Mouse (Mus musculus): ENCODE measurements around the gene Hexim2.

The Hexim2 gene

GRCm38 (mm10) chr11:103140763-103141100 lies 8.5 kb downstream of the Hexim2 start:
- in situ Hi-C loops (cut with MboI; ENCODE audit: low sequenced_read_pairs): no loop called here

GRCm38 (mm10) chr11:103141101-103141943 lies 9.1 kb downstream of the Hexim2 start:
- in situ Hi-C loops (cut with MboI; ENCODE audit: low sequenced_read_pairs): no loop called here

- in situ Hi-C loops (cut with MboI; ENCODE audit: low sequenced_read_pairs): no loop called here
These were observed 9.7 kb downstream of the Hexim2 start for GRCm38 (mm10) chr11:103141944-103142255.

GRCm38 (mm10) chr11:103142441-103143182 lies 10.4 kb downstream of the Hexim2 start:
- in situ Hi-C loops (cut with MboI; ENCODE audit: low sequenced_read_pairs): no loop called here

- in situ Hi-C loops (cut with MboI; ENCODE audit: low sequenced_read_pairs): no loop called here
These were observed 12.4 kb downstream of the Hexim2 start for GRCm38 (mm10) chr11:103144309-103145285.

- in situ Hi-C loops (cut with MboI; ENCODE audit: low sequenced_read_pairs): no loop called here
These were observed 14.2 kb downstream of the Hexim2 start for GRCm38 (mm10) chr11:103146386-103146785.

- in situ Hi-C loops (cut with MboI; ENCODE audit: low sequenced_read_pairs): no loop called here
These were observed 15.5 kb downstream of the Hexim2 start for GRCm38 (mm10) chr11:103147766-103148165.

GRCm38 (mm10) chr11:103149771-103150170 lies 17.5 kb downstream of the Hexim2 start:
- in situ Hi-C loops (cut with MboI; ENCODE audit: low sequenced_read_pairs): loop anchor here (5.0 kb wide), 1 partner anchor 47 kb away; the partner anchor contains the start of genes Acbd4 and Plcd3

GRCm38 (mm10) chr11:103158621-103159478 lies 26.6 kb downstream of the Hexim2 start:
- in situ Hi-C loops (cut with MboI; ENCODE audit: low sequenced_read_pairs): no loop called here

- in situ Hi-C loops (cut with MboI; ENCODE audit: low sequenced_read_pairs): loop anchor here (10.0 kb wide), 1 partner anchor 174 kb away; no protein-coding TSS in a partner anchor
These were observed 28.5 kb downstream of the Hexim2 start for GRCm38 (mm10) chr11:103160738-103161137.

GRCm38 (mm10) chr11:103161449-103161848 lies 29.2 kb downstream of the Hexim2 start:
- in situ Hi-C loops (cut with MboI; ENCODE audit: low sequenced_read_pairs): loop anchor here (10.0 kb wide), 1 partner anchor 173 kb away; no protein-coding TSS in a partner anchor

GRCm38 (mm10) chr11:103162132-103162531 lies 29.9 kb downstream of the Hexim2 start:
- in situ Hi-C loops (cut with MboI; ENCODE audit: low sequenced_read_pairs): loop anchor here (10.0 kb wide), 1 partner anchor 173 kb away; no protein-coding TSS in a partner anchor

GRCm38 (mm10) chr11:103164391-103164790 lies 32.2 kb downstream of the Hexim2 start:
- in situ Hi-C loops (cut with MboI; ENCODE audit: low sequenced_read_pairs): loop anchor here (10.0 kb wide), 1 partner anchor 170 kb away; no protein-coding TSS in a partner anchor

- in situ Hi-C loops (cut with MboI; ENCODE audit: low sequenced_read_pairs): loop anchor here (10.0 kb wide), 1 partner anchor 166 kb away; no protein-coding TSS in a partner anchor
These were observed 36.6 kb downstream of the Hexim2 start for GRCm38 (mm10) chr11:103168690-103169390.

- in situ Hi-C loops (cut with MboI; ENCODE audit: low sequenced_read_pairs): loop anchor here (10.0 kb wide), 1 partner anchor 165 kb away; no protein-coding TSS in a partner anchor
These were observed 37.4 kb downstream of the Hexim2 start for GRCm38 (mm10) chr11:103169664-103170063.

GRCm38 (mm10) chr11:103170111-103170493 lies 37.9 kb downstream of the Hexim2 start:
- in situ Hi-C loops (cut with MboI; ENCODE audit: low sequenced_read_pairs): no loop called here

- in situ Hi-C loops (cut with MboI; ENCODE audit: low sequenced_read_pairs): no loop called here
These were observed 38.5 kb downstream of the Hexim2 start, which contains the start of gene Fmnl1 for GRCm38 (mm10) chr11:103170494-103171285. TSS of gene Fmnl1 (plus strand) at chr11:103171107.

GRCm38 (mm10) chr11:103171286-103171620 lies 39.0 kb downstream of the Hexim2 start:
- in situ Hi-C loops (cut with MboI; ENCODE audit: low sequenced_read_pairs): no loop called here
